Mouse (Mus musculus): Measurements from ENCODE around the gene Lce1a2. TPM values are rescaled to one million over a fixed set of nuclear protein-coding genes. Genes with fewer than 3 reads are reported as not detected.

Gene Lce1a2
- total and polyA plus RNA-seq, 3 experiments = not detected

GRCm38 (mm10) chr3:92637745-92638652 lies 32.1 kb downstream of the Lce1a2 start:
- H3K27me3 ChIP-seq (ENCODE audit: control insufficient read depth, insufficient read depth, low read length) = no peaks in the 10 kb centered on the region
- no peak overlapping the region for H3K27ac ChIP-seq
- H3K9ac ChIP-seq (ENCODE audit: low read depth, low read length) = no peak overlapping the region
- H3K79me2 ChIP-seq (replicated peaks; ENCODE audit: control insufficient read depth, insufficient read depth, low read length) = no peaks in the 10 kb centered on the region
- no peaks in the 10 kb centered on the region for H3K36me3 ChIP-seq (ENCODE audit: control insufficient read depth, insufficient read depth, low read length)
- intact Hi-C loops (cut with DNase I) = no loop called here
- H3K4me1 ChIP-seq (ENCODE audit: control insufficient read depth, insufficient read depth, low read length) = no peaks in the 10 kb centered on the region
- no peak for DNase-seq
- no peak overlapping the region for H3K4me3 ChIP-seq
- WGBS = 51% methylated on average over 1 of the region's 1 CpGs
- TF ChIP-seq POLR2A (IDR thresholded peaks at IDR 0.05; ENCODE audit: insufficient read depth, low read depth, low read length) = no peak
- TF ChIP-seq EP300 (IDR thresholded peaks at IDR 0.05; ENCODE audit: insufficient read depth, low read depth, low read length) = no peak
- no peak for TF ChIP-seq CTCF (IDR thresholded peaks at IDR 0.05)

GRCm38 (mm10) chr3:92621560-92621959 lies 48.6 kb downstream of the Lce1a2 start, which contains the start of gene Lce6a:
Lce6a (minus strand) TSS chr3:92621660.
- Histone ChIP-seq H3K27ac (no peak within 1 kb of the TSS), H3K4me1 (ENCODE audit: control insufficient read depth, insufficient read depth, low read length) (no peaks in the 10 kb centered on the region), H3K4me3 (no peak within 1 kb of the TSS), H3K27me3 (ENCODE audit: control insufficient read depth, insufficient read depth, low read length) (no peaks in the 10 kb centered on the region), H3K9ac (ENCODE audit: low read depth, low read length) (no peak within 1 kb of the TSS), H3K36me3 (ENCODE audit: control insufficient read depth, insufficient read depth, low read length) (no peaks in the 10 kb centered on the region), H3K79me2 (replicated peaks; ENCODE audit: control insufficient read depth, insufficient read depth, low read length) (no peaks in the 10 kb centered on the region)
- intact Hi-C loops (cut with DNase I) = no loop called here
- TF ChIP-seq EP300 (IDR thresholded peaks at IDR 0.05; ENCODE audit: insufficient read depth, low read depth, low read length) (no peak), POLR2A (IDR thresholded peaks at IDR 0.05; ENCODE audit: insufficient read depth, low read depth, low read length) (no peak), CTCF (IDR thresholded peaks at IDR 0.05) (no peak)
- 49% methylated on average over 2 of the region's 2 CpGs for WGBS
- DNase-seq = no peak

Other genes starting within 250 kb of the Lce1a2 start
- gene Gm9774, start 240.9 kb downstream of the Lce1a2 start, total RNA-seq (2021) = 1 to 10 TPM; 3.3 to 3.5 TPM
- gene Gm9774, start 240.9 kb downstream of the Lce1a2 start, polyA plus RNA-seq (2012; rRNA removed) = 4.6 and 4.7 TPM in 2 replicates
- gene Sprr2k, start 237.7 kb downstream of the Lce1a2 start, total RNA-seq (2021) = not detected
- gene Sprr2k, start 237.7 kb downstream of the Lce1a2 start, polyA plus RNA-seq (2012; rRNA removed) = not detected in 2 replicates
- not detected for gene Sprr1b, start 231.5 kb downstream of the Lce1a2 start, total RNA-seq (2021)
- gene Sprr1b, start 231.5 kb downstream of the Lce1a2 start, polyA plus RNA-seq (2012; rRNA removed) = not detected in 2 replicates
- gene Sprr3, start 211.6 kb downstream of the Lce1a2 start, total RNA-seq (2021) = not detected
- gene Sprr3, start 211.6 kb downstream of the Lce1a2 start, polyA plus RNA-seq (2012; rRNA removed) = not detected in 2 replicates
- gene Sprr1a, start 184.4 kb downstream of the Lce1a2 start, total RNA-seq (2021) = not detected
- 0.66 TPM in 1 of 2 replicates, not detected in the other for gene Sprr1a, start 184.4 kb downstream of the Lce1a2 start, polyA plus RNA-seq (2012; rRNA removed)
- gene Sprr4, start 169.8 kb downstream of the Lce1a2 start, total RNA-seq (2021) = not detected
- gene Sprr4, start 169.8 kb downstream of the Lce1a2 start, polyA plus RNA-seq (2012; rRNA removed) = not detected in 2 replicates
- not detected for gene 2310046K23Rik, start 135.8 kb downstream of the Lce1a2 start, total RNA-seq (2021)
- not detected in 2 replicates for gene 2310046K23Rik, start 135.8 kb downstream of the Lce1a2 start, polyA plus RNA-seq (2012; rRNA removed)
- not detected for gene Ivl, start 96.6 kb downstream of the Lce1a2 start, total RNA-seq (2021)
- gene Ivl, start 96.6 kb downstream of the Lce1a2 start, polyA plus RNA-seq (2012; rRNA removed) = not detected in 2 replicates
- not detected for gene Smcp, start 81.3 kb downstream of the Lce1a2 start, total RNA-seq (2021)
- gene Smcp, start 81.3 kb downstream of the Lce1a2 start, polyA plus RNA-seq (2012; rRNA removed) = 0.86 and 0.91 TPM in 2 replicates
- gene 2210017I01Rik, start 62.8 kb downstream of the Lce1a2 start, total RNA-seq (2021) = not detected
- gene 2210017I01Rik, start 62.8 kb downstream of the Lce1a2 start, polyA plus RNA-seq (2012; rRNA removed) = not detected in 2 replicates
- gene Lce6a, start 48.7 kb downstream of the Lce1a2 start, total RNA-seq (2021) = not detected
- gene Lce6a, start 48.7 kb downstream of the Lce1a2 start, polyA plus RNA-seq (2012; rRNA removed) = not detected in 2 replicates
- gene Lce1a1, start 22.0 kb downstream of the Lce1a2 start, total RNA-seq (2021) = not detected
- gene Lce1a1, start 22.0 kb downstream of the Lce1a2 start, polyA plus RNA-seq (2012; rRNA removed) = not detected in 2 replicates
- gene Lce1b, start 13.4 kb downstream of the Lce1a2 start, total RNA-seq (2021) = not detected
- not detected in 2 replicates for gene Lce1b, start 13.4 kb downstream of the Lce1a2 start, polyA plus RNA-seq (2012; rRNA removed)
- not detected for gene Lce1c, start 8.9 kb upstream of the Lce1a2 start, total RNA-seq (2021)
- gene Lce1c, start 8.9 kb upstream of the Lce1a2 start, polyA plus RNA-seq (2012; rRNA removed) = not detected in 2 replicates
- not detected for gene Lce1d, start 16.9 kb upstream of the Lce1a2 start, total RNA-seq (2021)
- not detected in 2 replicates for gene Lce1d, start 16.9 kb upstream of the Lce1a2 start, polyA plus RNA-seq (2012; rRNA removed)
- gene Lce1e, start 38.8 kb upstream of the Lce1a2 start, total RNA-seq (2021) = not detected
- not detected in 2 replicates for gene Lce1e, start 38.8 kb upstream of the Lce1a2 start, polyA plus RNA-seq (2012; rRNA removed)
- gene Lce1f, start 50.0 kb upstream of the Lce1a2 start, total RNA-seq (2021) = not detected
- not detected in 2 replicates for gene Lce1f, start 50.0 kb upstream of the Lce1a2 start, polyA plus RNA-seq (2012; rRNA removed)
- not detected for gene Gm38119, start 68.8 kb upstream of the Lce1a2 start, total RNA-seq (2021)
- gene Gm38119, start 68.8 kb upstream of the Lce1a2 start, polyA plus RNA-seq (2012; rRNA removed) = not detected in 2 replicates
- gene Lce1g, start 82.0 kb upstream of the Lce1a2 start, total RNA-seq (2021) = not detected
- not detected in 2 replicates for gene Lce1g, start 82.0 kb upstream of the Lce1a2 start, polyA plus RNA-seq (2012; rRNA removed)
- gene Lce1h, start 94.8 kb upstream of the Lce1a2 start, total RNA-seq (2021) = not detected
- gene Lce1h, start 94.8 kb upstream of the Lce1a2 start, polyA plus RNA-seq (2012; rRNA removed) = not detected in 2 replicates
- gene Lce1i, start 108.6 kb upstream of the Lce1a2 start, total RNA-seq (2021) = not detected
- not detected in 2 replicates for gene Lce1i, start 108.6 kb upstream of the Lce1a2 start, polyA plus RNA-seq (2012; rRNA removed)
- not detected for gene Lce1j, start 120.2 kb upstream of the Lce1a2 start, total RNA-seq (2021)
- gene Lce1j, start 120.2 kb upstream of the Lce1a2 start, polyA plus RNA-seq (2012; rRNA removed) = not detected in 2 replicates
- not detected for gene Lce1k, start 137.6 kb upstream of the Lce1a2 start, total RNA-seq (2021)
- gene Lce1k, start 137.6 kb upstream of the Lce1a2 start, polyA plus RNA-seq (2012; rRNA removed) = not detected in 2 replicates
- gene Kprp, start 156.9 kb upstream of the Lce1a2 start, total RNA-seq (2021) = not detected
- not detected in 2 replicates for gene Kprp, start 156.9 kb upstream of the Lce1a2 start, polyA plus RNA-seq (2012; rRNA removed)
- not detected for gene Lce1l, start 181.0 kb upstream of the Lce1a2 start, total RNA-seq (2021)
- gene Lce1l, start 181.0 kb upstream of the Lce1a2 start, polyA plus RNA-seq (2012; rRNA removed) = not detected in 2 replicates
- not detected for gene 2310050C09Rik, start 199.9 kb upstream of the Lce1a2 start, total RNA-seq (2021)
- gene 2310050C09Rik, start 199.9 kb upstream of the Lce1a2 start, polyA plus RNA-seq (2012; rRNA removed) = not detected in 2 replicates